Mouse (Mus musculus) C2C12 (cell line): ENCODE data around the gene Rbp3. TPM values are rescaled to one million over a fixed set of nuclear protein-coding genes. Genes with fewer than 3 reads are reported as not detected.

Experiments
- H3K27me3 ChIP-seq: one replicate; pipeline ENCODE4 v1.6.1; 2011; ENCODE audit not compliant: control insufficient read depth, insufficient read depth, insufficient read length
- H3K36me3 ChIP-seq: one replicate; pipeline ENCODE4 v1.6.1; 2011; ENCODE audit not compliant: control insufficient read depth, insufficient read depth
- H3K4me3 ChIP-seq: one replicate; pipeline ENCODE4 v1.5.1; 2011; ENCODE audit warnings: mild to moderate bottlenecking, control low read depth; ENCODE audit not compliant: poor library complexity, insufficient read depth, severe bottlenecking
- H3K79me2 ChIP-seq: one replicate; pipeline ENCODE4 v1.6.1; 2011; ENCODE audit not compliant: control insufficient read depth, insufficient read depth
- H3K79me3 ChIP-seq: one replicate; pipeline ENCODE4 v1.6.1; 2011; ENCODE audit warnings: low read depth, control low read depth
- H3ac ChIP-seq: one replicate; pipeline ENCODE3; 2011; ENCODE audit warnings: low read depth; ENCODE audit not compliant: control insufficient read depth, insufficient read length
- CEBPB ChIP-seq: IDR thresholded peaks from one replicate; pipeline ENCODE4 v1.6.1; 2011; ENCODE audit warnings: low read depth, mild to moderate bottlenecking, control low read depth, moderate library complexity
- CTCF ChIP-seq: IDR thresholded peaks from one replicate; pipeline ENCODE4 v1.5.1; 2011; ENCODE audit not compliant: control insufficient read depth, insufficient read depth, insufficient read length
- FOSL1 ChIP-seq: IDR thresholded peaks from one replicate; pipeline ENCODE4 v1.8.0; 2011; ENCODE audit warnings: mild to moderate bottlenecking, low read length; ENCODE audit not compliant: poor library complexity, insufficient read depth, severe bottlenecking
- MAX ChIP-seq: IDR thresholded peaks from one replicate; pipeline ENCODE4 v1.6.1; 2011; ENCODE audit warnings: mild to moderate bottlenecking, control low read depth
- MYOD1 ChIP-seq: IDR thresholded peaks from one replicate; pipeline ENCODE4 v1.6.1; 2011; ENCODE audit warnings: low read depth; ENCODE audit not compliant: control insufficient read depth, insufficient read length
- MYOG ChIP-seq: IDR thresholded peaks from one replicate; pipeline ENCODE4 v1.6.1; 2011; ENCODE audit not compliant: control insufficient read depth, insufficient read length; ENCODE audit errors: extremely low read depth
- USF1 ChIP-seq: IDR thresholded peaks from one replicate; pipeline ENCODE4 v1.6.1; 2011; ENCODE audit warnings: low read depth, mild to moderate bottlenecking, control low read depth, moderate library complexity
- polyA plus RNA-seq: library from polyadenylated mRNA; unstranded; fragments of >200 nt; fragmentation: generic; extraction: Trizol; gene quantifications from one replicate; pipeline ENCODE4 v1.2.1, GENCODE M21; 2012; ENCODE audit warnings: missing spikeins

Gene Rbp3
- polyA plus RNA-seq, 1 experiment, result not detected

DNA sequence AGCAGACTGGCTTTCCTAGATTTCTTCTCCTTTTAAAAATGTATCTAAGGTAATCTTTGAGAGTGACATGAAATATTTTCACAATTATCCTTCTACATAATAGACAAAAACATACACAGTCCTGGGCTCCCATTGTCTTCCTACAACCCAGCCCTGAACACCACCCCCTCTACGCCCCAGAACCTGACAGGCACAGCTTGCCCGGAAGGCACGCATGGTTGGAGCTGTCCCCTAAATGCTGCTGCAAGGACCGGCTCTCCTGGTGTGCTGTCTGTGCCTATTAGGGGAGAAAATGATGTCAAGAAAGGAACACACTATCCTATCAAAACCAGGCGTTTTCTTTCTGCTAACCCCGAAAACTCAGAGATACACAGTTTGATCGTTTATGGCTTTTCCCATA, 23.9 kb downstream of the Rbp3 start:
- Histone ChIP-seq H3K4me3 (no peak overlapping the region), H3K36me3 (no peaks in the 10 kb centered on the region), H3ac (no peak overlapping the region), H3K79me2 (no peaks in the 10 kb centered on the region), H3K27me3 (peaks cover 24% of the 10 kb centered on the region), H3K79me3 (no peaks in the 10 kb centered on the region)
- TF ChIP-seq USF1 (no peak), MYOD1 (no peak), FOSL1 (no peak), MAX (no peak)

- no peaks in the 10 kb centered on the region for H3K79me2 ChIP-seq
- H3K27me3 ChIP-seq, result peaks cover 24% of the 10 kb centered on the region
- no peaks in the 10 kb centered on the region for H3K79me3 ChIP-seq
- H3K36me3 ChIP-seq, result no peaks in the 10 kb centered on the region
- TF ChIP-seq CTCF, result no peak
- no peak for TF ChIP-seq MYOD1
- no peak for TF ChIP-seq FOSL1
- no peak for TF ChIP-seq MYOG
- TF ChIP-seq CEBPB, result no peak
- no peak for TF ChIP-seq MAX
- no peak for TF ChIP-seq USF1
- H3ac ChIP-seq, result no peak within 1 kb of the TSS
- no peak within 1 kb of the TSS for H3K4me3 ChIP-seq
Observed at GRCm38 (mm10) chr14:33978604-33979059, 24.8 kb downstream of the Rbp3 start, which contains the start of gene Zfp488. Gene Zfp488, minus strand, starts transcription at chr14:33978764.

GRCm38 (mm10) chr14:33989201-33989600, 35.4 kb downstream of the Rbp3 start:
- Histone ChIP-seq H3ac (no peak overlapping the region), H3K79me2 (no peaks in the 10 kb centered on the region), H3K27me3 (peaks cover 21% of the 10 kb centered on the region), H3K36me3 (no peaks in the 10 kb centered on the region), H3K79me3 (no peaks in the 10 kb centered on the region), H3K4me3 (no peak overlapping the region)
- TF ChIP-seq MYOG (no peak), MAX (no peak), FOSL1 (no peak), MYOD1 (no peak), CTCF (no peak), CEBPB (no peak), USF1 (no peak)

GRCm38 (mm10) chr14:33991971-33992370, 38.2 kb downstream of the Rbp3 start:
- Histone ChIP-seq H3ac (no peak overlapping the region), H3K27me3 (peaks cover 21% of the 10 kb centered on the region), H3K79me2 (no peaks in the 10 kb centered on the region), H3K79me3 (no peaks in the 10 kb centered on the region), H3K36me3 (no peaks in the 10 kb centered on the region), H3K4me3 (no peak overlapping the region)
- no peak for TF ChIP-seq FOSL1
- no peak for TF ChIP-seq CEBPB
- no peak for TF ChIP-seq MYOG
- TF ChIP-seq MAX, result no peak
- TF ChIP-seq USF1, result no peak
- TF ChIP-seq MYOD1, result no peak
- TF ChIP-seq CTCF, result no peak

- Histone ChIP-seq H3K27me3 (peaks cover 21% of the 10 kb centered on the region), H3K4me3 (no peak overlapping the region), H3K79me2 (no peaks in the 10 kb centered on the region), H3ac (no peak overlapping the region), H3K36me3 (no peaks in the 10 kb centered on the region), H3K79me3 (no peaks in the 10 kb centered on the region)
- TF ChIP-seq MAX (no peak), FOSL1 (no peak), CTCF (no peak), MYOD1 (no peak), MYOG (no peak), CEBPB (no peak), USF1 (no peak)
Observed at GRCm38 (mm10) chr14:33993051-33993450, 39.2 kb downstream of the Rbp3 start.
